ENCODE assay signal across 8 mouse cellular contexts in the genomic region with DNA sequence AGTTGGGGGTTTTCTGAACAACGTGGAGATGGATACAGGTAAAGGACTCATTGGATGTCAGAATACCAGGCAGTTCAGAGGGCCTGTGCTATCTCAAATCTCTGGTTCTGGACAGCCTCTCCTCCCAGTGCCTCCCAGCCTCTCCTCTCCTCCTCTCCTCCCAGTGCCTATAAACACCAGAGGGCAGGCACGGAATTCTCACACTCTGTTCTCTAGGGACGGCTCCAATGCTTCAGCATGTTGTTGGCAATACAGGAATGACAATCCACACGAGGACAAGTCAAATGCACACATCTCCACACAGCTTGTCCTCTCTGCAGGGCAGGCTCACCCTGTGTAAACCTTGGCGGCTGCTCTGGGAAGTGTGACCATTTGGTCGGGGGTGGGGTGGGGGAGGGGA.
DNase-seq lines count a peak whose midpoint lies in the region; TF ChIP-seq lines count a peak whose summit lies in the region.

No protein-coding gene starts in this region.

- peak; percentile 45 for TF ChIP-seq CTCF in layer of hippocampus, adult 2 months (conservative IDR thresholded peaks at IDR 0.05)
- TF ChIP-seq CTCF in brain, embryonic 14.5 days (IDR thresholded peaks at IDR 0.05; ENCODE audit: borderline replicate concordance, extremely low read depth, insufficient read depth, insufficient read length): no peak

- peak overlapping the region; percentile 78 for H3K27ac ChIP-seq in layer of hippocampus, adult 2 months

- no peak overlapping the region; the same call in 1 of the 2 replicates for H3K4me3 ChIP-seq in layer of hippocampus, adult 2 months

- DNase-seq in cerebellum, postnatal 14 days: peak; percentile 42 to 57
- DNase-seq in cerebellum, adult 9-10 months: no peak
- peak in 1 of 2 experiments; percentile 42 for DNase-seq in layer of hippocampus, adult 2 months (ENCODE audit: low spot score in 2 of 2)
- no peak for DNase-seq in layer of hippocampus, postnatal 14 days (ENCODE audit: low spot score in 2 of 2)
- DNase-seq in brain, embryonic 14.5 days (ENCODE audit: low read depth): peak; percentile 39
- DNase-seq in lung, postnatal 36 days: peak; percentile 43
- DNase-seq in frontal cortex, postnatal 25 days (ENCODE audit: low spot score in 2 of 2): no peak
- no peak for DNase-seq in left cerebral cortex, postnatal 14 days (ENCODE audit: low spot score in 2 of 2)

- TF ChIP-seq POLR2A in brain, embryonic 14.5 days (IDR thresholded peaks at IDR 0.05; ENCODE audit: borderline replicate concordance, extremely low read depth, insufficient read depth, insufficient read length, poor library complexity, severe bottlenecking): no peak

- intact Hi-C loops in left cerebral cortex, postnatal 14 days (cut with DNase I): no loop called here

Comparison
In these comparisons a context has a peak if more than half of its experiments do, and no peak if none do; other contexts are left out.
1. DNase-seq: peak in cerebellum, postnatal 14 days (2 of 2), brain, embryonic 14.5 days (single experiment) and lung, postnatal 36 days (single experiment); none in cerebellum, adult 9-10 months (single experiment), layer of hippocampus, postnatal 14 days (0 of 2), frontal cortex, postnatal 25 days (0 of 2) and left cerebral cortex, postnatal 14 days (0 of 2).